Mouse (Mus musculus): ENCODE measurements around the gene Fgl2.

DNA sequence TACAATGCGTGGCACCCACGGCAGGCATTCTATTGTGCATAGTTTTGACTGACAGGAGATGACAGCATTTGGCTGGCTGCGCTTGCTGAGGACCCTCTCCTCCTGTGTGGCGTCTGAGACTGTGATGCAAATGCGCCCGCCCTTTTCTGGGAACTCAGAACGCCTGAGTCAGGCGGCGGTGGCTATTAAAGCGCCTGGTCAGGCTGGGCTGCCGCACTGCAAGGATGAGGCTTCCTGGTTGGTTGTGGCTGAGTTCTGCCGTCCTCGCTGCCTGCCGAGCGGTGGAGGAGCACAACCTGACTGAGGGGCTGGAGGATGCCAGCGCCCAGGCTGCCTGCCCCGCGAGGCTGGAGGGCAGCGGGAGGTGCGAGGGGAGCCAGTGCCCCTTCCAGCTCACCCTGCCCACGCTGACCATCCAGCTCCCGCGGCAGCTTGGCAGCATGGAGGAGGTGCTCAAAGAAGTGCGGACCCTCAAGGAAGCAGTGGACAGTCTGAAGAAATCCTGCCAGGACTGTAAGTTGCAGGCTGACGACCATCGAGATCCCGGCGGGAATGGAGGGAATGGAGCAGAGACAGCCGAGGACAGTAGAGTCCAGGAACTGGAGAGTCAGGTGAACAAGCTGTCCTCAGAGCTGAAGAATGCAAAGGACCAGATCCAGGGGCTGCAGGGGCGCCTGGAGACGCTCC, at the start of gene Fgl2:
- TF ChIP-seq CTCF (IDR thresholded peaks at IDR 0.05; ENCODE audit: insufficient read depth, low read length): no peak
- peak; percentile 60; the same call in 1 of the 2 replicates for TF ChIP-seq POLR2A (IDR thresholded peaks at IDR 0.05; ENCODE audit: borderline replicate concordance, extremely low read depth, low read depth, low read length)
